Mouse (Mus musculus) MEL (cell line): Measurements from ENCODE around the gene Cox11. TPM values are rescaled to one million over a fixed set of nuclear protein-coding genes. Genes with fewer than 3 reads are reported as not detected.

ENCODE experiments used
- DNase-seq: peaks from one replicate; pipeline ENCODE4 v3.0.0; 2011; ENCODE audit warnings: low read depth, low spot score
- H3K27ac ChIP-seq: 2 replicates; pipeline ENCODE4 v1.5.1; 2012; ENCODE audit warnings: low read depth, mild to moderate bottlenecking, control low read depth, low read length, moderate library complexity; ENCODE audit not compliant: control insufficient read depth
- H3K27me3 ChIP-seq, 2 experiments: fragments of 150-350 bp in 1 of 2; sonication (generic) in 1 of 2; 2 replicates each; pipeline ENCODE4 v1.6.1; 2012; ENCODE audit warnings: low read length in 2 of 2, mild to moderate bottlenecking in 2 of 2, improper control_type of control experiment in 1 of 2, moderate library complexity in 1 of 2; ENCODE audit not compliant: insufficient read depth in 2 of 2, control insufficient read depth in 1 of 2
- H3K36me3 ChIP-seq, 2 experiments: 2 replicates each; pipeline ENCODE4 v1.6.1; 2012 to 2014; ENCODE audit warnings: low read length in 2 of 2, improper control_type of control experiment in 1 of 2, inconsistent platforms in 1 of 2, mild to moderate bottlenecking in 1 of 2; ENCODE audit not compliant: insufficient read depth in 2 of 2, control insufficient read depth in 1 of 2
- H3K4me1 ChIP-seq, 2 experiments: fragments of 150-350 bp in 1 of 2; sonication (generic) in 1 of 2; 2 replicates each; pipeline ENCODE4 v1.6.1; 2012; ENCODE audit warnings: low read length in 2 of 2, improper control_type of control experiment in 1 of 2, mild to moderate bottlenecking in 1 of 2; ENCODE audit not compliant: insufficient read depth in 2 of 2, control insufficient read depth in 1 of 2
- H3K4me3 ChIP-seq, 2 experiments: fragments of 150-350 bp in 1 of 2; sonication (generic) in 1 of 2; 2 replicates each; pipeline ENCODE4 v1.5.1; 2012; ENCODE audit warnings: low read depth in 2 of 2, low read length in 2 of 2, mild to moderate bottlenecking in 2 of 2, moderate library complexity in 2 of 2, control low read depth in 1 of 2, improper control_type of control experiment in 1 of 2; ENCODE audit not compliant: control insufficient read depth in 1 of 2, insufficient read depth in 1 of 2
- H3K79me2 ChIP-seq: 2 replicates; pipeline ENCODE4 v1.6.1; 2012; ENCODE audit warnings: mild to moderate bottlenecking, low read length, moderate library complexity; ENCODE audit not compliant: control insufficient read depth, poor library complexity, insufficient read depth
- H3K9ac ChIP-seq: 2 replicates; pipeline ENCODE4 v1.6.1; 2012; ENCODE audit warnings: low read depth, mild to moderate bottlenecking, control low read depth, low read length, moderate library complexity; ENCODE audit not compliant: control insufficient read depth, poor library complexity, severe bottlenecking
- H3K9me3 ChIP-seq: fragments of 150-350 bp; sonication (generic); replicated peaks from 2 replicates; pipeline ENCODE4 v1.6.1; 2012; ENCODE audit warnings: mild to moderate bottlenecking, low read length, improper control_type of control experiment, moderate library complexity; ENCODE audit not compliant: insufficient read depth
- CHD1 ChIP-seq: IDR thresholded peaks from 2 replicates; pipeline ENCODE4 v1.6.1; 2012; ENCODE audit warnings: low read depth, mild to moderate bottlenecking, inconsistent platforms, low read length, improper control_type of control experiment
- GATA1 ChIP-seq: IDR thresholded peaks from 2 replicates; pipeline ENCODE4 v1.6.1; 2011; ENCODE audit warnings: low read depth, low read length, improper control_type of control experiment
- KAT2A ChIP-seq: conservative IDR thresholded peaks from 2 replicates; pipeline ENCODE4 v1.6.1; 2012; ENCODE audit warnings: low read depth, low read length, improper control_type of control experiment, inconsistent platforms
- MAFK ChIP-seq: IDR thresholded peaks from 2 replicates; pipeline ENCODE4 v1.6.1; 2011; ENCODE audit warnings: low read depth, mild to moderate bottlenecking, low read length, improper control_type of control experiment, borderline replicate concordance
- MAX ChIP-seq: IDR thresholded peaks from 2 replicates; pipeline ENCODE4 v1.6.1; 2011; ENCODE audit warnings: low read length, improper control_type of control experiment
- MXI1 ChIP-seq: IDR thresholded peaks from 2 replicates; pipeline ENCODE4 v1.6.1; 2011; ENCODE audit warnings: mild to moderate bottlenecking, low read depth, low read length, improper control_type of control experiment
- MYB ChIP-seq: IDR thresholded peaks from 2 replicates; pipeline ENCODE4 v1.6.1; 2011; ENCODE audit warnings: mild to moderate bottlenecking, low read depth, low read length, improper control_type of control experiment
- POLR2AphosphoS2 ChIP-seq: IDR thresholded peaks from 2 replicates; pipeline ENCODE4 v1.6.1; 2011; ENCODE audit warnings: low read length, improper control_type of control experiment
- RCOR1 ChIP-seq: IDR thresholded peaks from 2 replicates; pipeline ENCODE4 v1.6.1; 2012; ENCODE audit warnings: low read depth, mild to moderate bottlenecking, inconsistent platforms, low read length, improper control_type of control experiment
- SIN3A ChIP-seq: IDR thresholded peaks from 2 replicates; pipeline ENCODE4 v1.6.1; 2012; ENCODE audit warnings: low read length, improper control_type of control experiment, inconsistent platforms
- ZC3H11A ChIP-seq: IDR thresholded peaks from 2 replicates; pipeline ENCODE4 v1.6.1; 2012; ENCODE audit warnings: low read depth, mild to moderate bottlenecking, inconsistent platforms, low read length, improper control_type of control experiment
- ZMIZ1 ChIP-seq: IDR thresholded peaks from 2 replicates; pipeline ENCODE4 v1.6.1; 2012; ENCODE audit warnings: low read depth, mild to moderate bottlenecking, inconsistent platforms, low read length, improper control_type of control experiment, moderate library complexity
- polyA plus RNA-seq, 2 experiments: library from polyadenylated mRNA; stranded (reverse) in 1 of 2; unstranded in 1 of 2; fragments of >175 nt in 1 of 2; fragments of >200 nt in 1 of 2; gene quantifications; 2 replicates each; pipeline versions ENCODE4 v1.2.1 to v1.2.4; 2012; ENCODE audit warnings: low replicate concordance in 2 of 2, low read depth in 1 of 2; ENCODE audit not compliant: insufficient read length in 2 of 2, insufficient read depth in 1 of 2, missing spikeins in 1 of 2
- total RNA-seq: library from RNA; depleted of rRNA; stranded (reverse); fragments of 300-350 nt; gene quantifications from 2 replicates; pipeline ENCODE4 v1.2.3, GENCODE M21; 2012

The Cox11 gene
- total and polyA plus RNA-seq, 3 experiments, result 19.3 to 21.0 TPM; not detected in 1

DNA sequence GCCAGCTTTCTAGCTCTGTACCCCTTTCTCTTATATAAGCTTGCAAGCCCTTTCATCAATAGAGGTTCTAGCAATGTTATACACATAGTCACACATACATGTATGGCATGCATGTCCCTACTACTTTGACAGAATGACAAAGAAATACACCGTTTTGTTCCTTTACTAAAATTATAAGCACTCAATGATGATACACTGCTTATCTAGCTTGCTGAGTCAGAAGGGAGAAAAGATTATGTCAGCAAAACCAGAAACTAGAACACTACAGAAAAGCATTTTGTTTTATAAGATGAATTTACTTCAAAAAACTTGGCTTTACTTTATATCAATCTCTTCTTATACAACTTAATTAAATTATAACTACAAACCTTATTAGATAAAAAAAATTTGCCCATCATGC lies 12.8 kb upstream of the Cox11 start:
- DNase-seq, result no peak
- Histone ChIP-seq H3K27me3 (no peaks in the 10 kb centered on the region), H3K79me2 (no peaks in the 10 kb centered on the region; the same call in 1 of the 2 replicates), H3K4me3 (no peak overlapping the region)
- no peak for TF ChIP-seq ZMIZ1
- peak; percentile 66; the same call in 1 of the 2 replicates for TF ChIP-seq GATA1
- peak; percentile 93 for TF ChIP-seq MAFK
- TF ChIP-seq, all 39 proteins: peak for 2
- Histone ChIP-seq H3K9ac (no peak overlapping the region), H3K36me3 (peaks cover 0 to 2% of the 10 kb centered on the region in 2 experiments; a peak in 2 of 4 replicates), H3K27ac (no peak overlapping the region), H3K9me3 (no peaks in the 10 kb centered on the region), H3K4me1 (peaks cover 0 to 3% of the 10 kb centered on the region in 2 experiments; a peak in 2 of 4 replicates)

DNA sequence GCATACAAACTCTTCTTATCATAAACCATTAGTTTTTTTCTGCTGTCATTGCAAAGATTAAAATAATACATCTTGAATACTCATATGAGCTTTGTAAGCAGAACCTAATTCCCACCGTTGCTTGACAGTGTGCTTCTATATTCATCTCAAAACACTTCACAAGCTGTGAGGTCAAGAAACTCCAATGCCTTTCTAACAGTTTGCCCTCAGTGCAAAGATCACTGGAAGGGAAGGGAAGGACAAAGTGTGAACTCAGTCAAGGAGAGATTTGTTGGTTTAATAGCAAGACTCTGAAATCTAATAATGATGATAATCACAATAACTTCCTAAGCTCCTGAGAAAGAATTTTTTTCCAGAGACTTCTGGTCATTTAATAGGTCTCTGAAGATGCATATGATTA lies 10.2 kb upstream of the Cox11 start:
- Histone ChIP-seq H3K9ac (no peak overlapping the region), H3K36me3 (peaks cover 0 to 2% of the 10 kb centered on the region in 2 experiments; a peak in 2 of 4 replicates), H3K27me3 (no peaks in the 10 kb centered on the region), H3K27ac (no peak overlapping the region), H3K9me3 (no peaks in the 10 kb centered on the region), H3K4me3 (no peak overlapping the region), H3K4me1 (peaks cover 0 to 3% of the 10 kb centered on the region in 2 experiments; a peak in 2 of 4 replicates), H3K79me2 (no peaks in the 10 kb centered on the region; the same call in 1 of the 2 replicates)
- DNase-seq, result no peak
- TF ChIP-seq CHD1 (no peak), RCOR1 (no peak), MAX (no peak), SIN3A (no peak), MXI1 (no peak), POLR2AphosphoS2 (no peak)

- H3K4me3 ChIP-seq, result no peak overlapping the region
- no peak for DNase-seq
- peaks cover 3 to 4% of the 10 kb centered on the region in 2 experiments; a peak in 3 of 4 replicates for H3K4me1 ChIP-seq
- no peak overlapping the region for H3K27ac ChIP-seq
- no peaks in the 10 kb centered on the region for H3K9me3 ChIP-seq
- no peaks in the 10 kb centered on the region for H3K27me3 ChIP-seq
- no peak overlapping the region for H3K9ac ChIP-seq
- peaks cover 0 to 5% of the 10 kb centered on the region in 2 experiments; a peak in 2 of 4 replicates for H3K36me3 ChIP-seq
- TF ChIP-seq GATA1 (no peak), MXI1 (no peak), MYB (no peak), ZC3H11A (no peak), MAFK (no peak), KAT2A (no peak)
- no peaks in the 10 kb centered on the region; the same call in 1 of the 2 replicates for H3K79me2 ChIP-seq
Observed at GRCm38 (mm10) chr11:90632480-90632879, 5.5 kb upstream of the Cox11 start.
